Mouse (Mus musculus) lung, embryonic 15.5 days (tissue): ENCODE results near the gene Zfp148. TPM values are rescaled to one million over a fixed set of nuclear protein-coding genes. Genes with fewer than 3 reads are reported as not detected.
A peak's percentile ranks its signal among the peaks of the same experiment; 100 is the strongest.
"Not testable (repeated sequence)": the region's sequence is repeated elsewhere in the genome, so short reads cannot be mapped to it uniquely, and the experiment has no call there.

Experiments used
- ATAC-seq: fragments of 200-750 bp; cut with Nextera tagmentation; 2 replicates; pipeline ENCODE4 v1.8.0; 2017; ENCODE audit warnings: moderate number of reproducible peaks, borderline replicate concordance; ENCODE audit not compliant: low FRiP score, low TSS enrichment; ENCODE audit errors: extremely low read depth
- H3K27ac ChIP-seq: fragments of 300-500 bp; sonication (generic); 2 replicates; pipeline ENCODE4 v1.5.1; 2015; ENCODE audit warnings: moderate library complexity, mild to moderate bottlenecking, inconsistent platforms
- H3K27me3 ChIP-seq: fragments of 300-500 bp; sonication (generic); 2 replicates; pipeline ENCODE4 v1.6.1; 2015; ENCODE audit warnings: inconsistent platforms
- H3K36me3 ChIP-seq: fragments of 300-500 bp; sonication (generic); 2 replicates; pipeline ENCODE4 v1.6.1; 2015; ENCODE audit warnings: inconsistent platforms
- H3K4me1 ChIP-seq: fragments of 300-500 bp; sonication (generic); 2 replicates; pipeline ENCODE4 v1.6.1; 2015; ENCODE audit warnings: inconsistent platforms
- H3K4me2 ChIP-seq: fragments of 300-500 bp; sonication (generic); 2 replicates; pipeline ENCODE4 v1.6.1; 2015; ENCODE audit warnings: inconsistent platforms, mild to moderate bottlenecking, moderate library complexity
- H3K4me3 ChIP-seq: fragments of 300-500 bp; sonication (generic); 2 replicates; pipeline ENCODE4 v1.5.1; 2015; ENCODE audit warnings: mild to moderate bottlenecking, inconsistent platforms
- H3K9ac ChIP-seq: fragments of 300-500 bp; sonication (generic); 2 replicates; pipeline ENCODE4 v1.6.1; 2015; ENCODE audit warnings: inconsistent platforms
- H3K9me3 ChIP-seq: fragments of 300-500 bp; sonication (generic); 2 replicates; pipeline ENCODE4 v1.6.1; 2016; ENCODE audit warnings: inconsistent platforms
- WGBS: fragments of 180-500 bp; shearing (Covaris S2); methylation state at CpG from one replicate; pipeline ENCODE4 v1.1.7; 2015; 5-methylcytosine and 5-hydroxymethylcytosine counted together
- polyA plus RNA-seq: library from polyadenylated mRNA; unstranded; fragments of >200 nt; fragmentation: Nextera tagmentation; extraction: Ambion mirVana; gene quantifications from 2 replicates; pipeline ENCODE4 v1.2.1, GENCODE M21; 2015

Gene Zfp148
- 55.5 and 61.4 TPM in 2 replicates for polyA plus RNA-seq

GRCm38 (mm10) chr16:33379944-33380881 lies at the start of gene Zfp148:
Zfp148 (plus strand) TSS chr16:33380836.
- H3K36me3 ChIP-seq, H3K9me3 ChIP-seq, H3K27me3 ChIP-seq: not testable (repeated sequence)
- H3K4me1 ChIP-seq: peaks cover 17% of the 10 kb centered on the region
- peak within 1 kb of the TSS; percentile 93 for H3K9ac ChIP-seq
- 2% methylated on average over 50 of the region's 50 CpGs for WGBS
- H3K4me2 ChIP-seq: peak within 1 kb of the TSS; percentile 76
- H3K27ac ChIP-seq: peak within 1 kb of the TSS; percentile 90
- H3K4me3 ChIP-seq: peak within 1 kb of the TSS; percentile 96
- peak; percentile 89 for ATAC-seq

- 0 out of 2 replicates have a peak, but pooled peaks cover 8% of the 10 kb centered on the region for H3K4me1 ChIP-seq
- H3K9me3 ChIP-seq: no peaks in the 10 kb centered on the region
- WGBS: 62% methylated on average over 14 of the region's 14 CpGs
- ATAC-seq: no peak
- no peak overlapping the region for H3K4me3 ChIP-seq
- H3K9ac ChIP-seq: no peak overlapping the region
- H3K4me2 ChIP-seq: no peak overlapping the region
- H3K27ac ChIP-seq: no peak overlapping the region
- no peaks in the 10 kb centered on the region for H3K27me3 ChIP-seq
- no peaks in the 10 kb centered on the region for H3K36me3 ChIP-seq
Observed at GRCm38 (mm10) chr16:33333015-33333414, 47.6 kb upstream of the Zfp148 start.

DNA sequence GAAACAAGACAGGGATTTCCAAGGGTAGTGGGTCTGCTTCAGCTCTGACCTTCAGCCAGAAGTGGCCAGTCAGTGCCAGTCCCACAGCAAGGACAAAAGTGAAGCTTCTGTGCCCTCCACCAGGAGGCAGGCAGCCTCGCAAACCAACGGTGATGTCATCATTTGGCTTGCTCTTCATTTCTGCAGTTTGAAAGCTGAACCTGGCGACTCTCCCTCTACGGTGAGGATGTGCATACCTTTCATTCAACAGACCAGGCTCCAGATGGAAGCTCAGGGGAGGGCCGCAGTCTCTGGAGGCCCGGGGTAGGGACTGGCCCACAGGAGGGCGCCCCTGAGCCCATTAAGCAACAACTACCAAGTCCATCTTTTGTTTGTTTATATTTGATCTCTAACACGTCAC lies 43.5 kb upstream of the Zfp148 start:
- ATAC-seq: peak; percentile 64; the same call in 1 of the 2 replicates
- Histone ChIP-seq H3K36me3 (no peaks in the 10 kb centered on the region), H3K9ac (no peak overlapping the region), H3K4me3 (peak overlapping the region; percentile 11; the same call in 1 of the 2 replicates), H3K27ac (no peak overlapping the region), H3K4me2 (peak overlapping the region; percentile 42), H3K27me3 (no peaks in the 10 kb centered on the region), H3K9me3 (no peaks in the 10 kb centered on the region), H3K4me1 (0 out of 2 replicates have a peak, but pooled peaks cover 9% of the 10 kb centered on the region)
- 5% methylated on average over 8 of the region's 8 CpGs for WGBS

DNA sequence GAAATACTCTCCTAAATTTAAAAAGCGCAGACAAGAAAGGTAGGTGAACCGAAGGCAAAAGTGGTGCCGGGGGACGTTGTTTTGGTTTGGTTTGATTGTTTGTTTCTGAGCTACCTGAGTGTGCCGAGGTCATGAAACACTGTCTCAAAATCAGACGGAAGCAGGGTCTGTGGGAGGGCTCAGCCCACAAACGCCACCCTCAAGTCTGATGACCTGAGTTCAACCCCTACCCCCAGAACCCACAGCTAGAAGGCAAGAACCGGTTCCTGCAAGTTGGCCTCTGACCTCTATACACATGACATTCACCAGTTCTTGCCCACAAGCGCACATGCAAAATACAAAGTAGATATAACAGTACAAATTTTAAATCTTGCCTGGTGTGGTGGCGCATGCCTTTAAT lies 43.0 kb upstream of the Zfp148 start:
- Histone ChIP-seq H3K9me3 (no peaks in the 10 kb centered on the region), H3K4me3 (peak overlapping the region; percentile 11; the same call in 1 of the 2 replicates), H3K27me3 (no peaks in the 10 kb centered on the region), H3K36me3 (no peaks in the 10 kb centered on the region), H3K4me1 (peaks cover 10% of the 10 kb centered on the region), H3K9ac (no peak overlapping the region), H3K4me2 (peak overlapping the region; percentile 42), H3K27ac (no peak overlapping the region)
- WGBS: 60% methylated on average over 10 of the region's 10 CpGs
- no peak for ATAC-seq

GRCm38 (mm10) chr16:33338492-33338891 lies 42.1 kb upstream of the Zfp148 start:
- Histone ChIP-seq H3K4me3 (no peak overlapping the region), H3K9me3 (no peaks in the 10 kb centered on the region), H3K27ac (no peak overlapping the region), H3K4me1 (peaks cover 14% of the 10 kb centered on the region), H3K36me3 (no peaks in the 10 kb centered on the region), H3K27me3 (no peaks in the 10 kb centered on the region), H3K9ac (no peak overlapping the region), H3K4me2 (no peak overlapping the region)
- 30% methylated on average over 4 of the region's 4 CpGs for WGBS
- ATAC-seq: no peak

DNA sequence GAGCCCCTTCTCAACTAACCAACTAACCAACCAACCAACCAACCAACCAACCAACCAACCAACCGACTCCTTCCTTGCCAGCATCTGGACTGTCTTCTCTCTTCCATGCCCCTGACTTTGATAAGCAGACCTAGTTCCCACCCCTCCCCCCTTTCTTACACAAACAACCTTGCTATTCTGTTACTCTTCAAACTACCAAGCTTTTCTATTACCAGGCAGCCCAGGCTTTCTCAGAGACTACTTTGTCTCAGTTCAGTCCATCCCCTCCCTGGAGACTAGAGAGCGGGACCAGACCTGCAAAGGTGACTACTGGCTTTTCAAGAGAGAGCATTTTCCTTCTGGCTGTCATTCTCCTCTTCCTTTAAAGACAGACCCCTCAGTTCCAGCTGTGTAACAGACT lies 41.2 kb upstream of the Zfp148 start:
- no peaks in the 10 kb centered on the region for H3K27me3 ChIP-seq
- peaks cover 17% of the 10 kb centered on the region for H3K4me1 ChIP-seq
- no peaks in the 10 kb centered on the region for H3K9me3 ChIP-seq
- H3K9ac ChIP-seq: no peak overlapping the region
- no peak overlapping the region for H3K4me2 ChIP-seq
- 83% methylated on average over 2 of the region's 2 CpGs for WGBS
- H3K4me3 ChIP-seq: no peak overlapping the region
- no peaks in the 10 kb centered on the region for H3K36me3 ChIP-seq
- H3K27ac ChIP-seq: no peak overlapping the region
- no peak for ATAC-seq

GRCm38 (mm10) chr16:33342356-33342755 lies 38.3 kb upstream of the Zfp148 start:
- WGBS: 42% methylated on average over 1 of the region's 1 CpGs
- no peaks in the 10 kb centered on the region for H3K9me3 ChIP-seq
- H3K4me3 ChIP-seq: no peak overlapping the region
- H3K27ac ChIP-seq: no peak overlapping the region
- ATAC-seq: no peak
- H3K36me3 ChIP-seq: no peaks in the 10 kb centered on the region
- H3K4me1 ChIP-seq: peaks cover 20% of the 10 kb centered on the region
- H3K27me3 ChIP-seq: no peaks in the 10 kb centered on the region
- H3K4me2 ChIP-seq: no peak overlapping the region
- H3K9ac ChIP-seq: no peak overlapping the region

GRCm38 (mm10) chr16:33343106-33343505 lies 37.5 kb upstream of the Zfp148 start:
- WGBS: 58% methylated on average over 5 of the region's 5 CpGs
- Histone ChIP-seq H3K4me2 (no peak overlapping the region), H3K4me3 (no peak overlapping the region), H3K36me3 (no peaks in the 10 kb centered on the region), H3K9me3 (no peaks in the 10 kb centered on the region), H3K27me3 (no peaks in the 10 kb centered on the region), H3K27ac (no peak overlapping the region), H3K9ac (no peak overlapping the region), H3K4me1 (peaks cover 13% of the 10 kb centered on the region)
- ATAC-seq: no peak

DNA sequence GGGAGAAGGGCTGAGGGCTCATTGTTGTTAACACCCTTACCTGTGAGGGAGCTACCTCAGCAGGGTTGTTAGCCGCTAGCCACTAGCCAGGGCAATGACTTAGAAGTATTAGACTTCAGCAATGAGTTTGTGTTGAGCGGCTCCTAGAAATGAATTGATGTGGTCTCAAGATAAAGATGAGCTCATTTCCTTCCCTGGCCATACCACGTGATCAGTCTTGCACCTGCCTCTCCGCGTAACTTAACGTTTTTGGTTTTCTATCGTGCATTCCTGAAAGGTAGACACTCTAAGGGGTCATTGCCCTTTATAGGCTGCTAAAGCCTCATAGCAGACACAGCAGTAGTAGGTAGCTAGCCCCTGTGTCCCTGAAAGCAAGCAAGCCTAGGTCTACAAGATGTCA lies 37.0 kb upstream of the Zfp148 start:
- Histone ChIP-seq H3K4me1 (peaks cover 13% of the 10 kb centered on the region), H3K4me3 (no peak overlapping the region), H3K27ac (no peak overlapping the region), H3K9me3 (no peaks in the 10 kb centered on the region), H3K36me3 (no peaks in the 10 kb centered on the region), H3K9ac (no peak overlapping the region), H3K4me2 (no peak overlapping the region), H3K27me3 (no peaks in the 10 kb centered on the region)
- no peak for ATAC-seq
- WGBS: 73% methylated on average over 7 of the region's 7 CpGs

- Histone ChIP-seq H3K9me3 (no peaks in the 10 kb centered on the region), H3K4me3 (no peak overlapping the region), H3K9ac (no peak overlapping the region), H3K27me3 (no peaks in the 10 kb centered on the region), H3K36me3 (no peaks in the 10 kb centered on the region), H3K4me1 (peaks cover 13% of the 10 kb centered on the region), H3K27ac (no peak overlapping the region), H3K4me2 (no peak overlapping the region)
- 55% methylated on average over 9 of the region's 9 CpGs for WGBS
- ATAC-seq: no peak
Observed at GRCm38 (mm10) chr16:33344379-33344778, 36.3 kb upstream of the Zfp148 start.

DNA sequence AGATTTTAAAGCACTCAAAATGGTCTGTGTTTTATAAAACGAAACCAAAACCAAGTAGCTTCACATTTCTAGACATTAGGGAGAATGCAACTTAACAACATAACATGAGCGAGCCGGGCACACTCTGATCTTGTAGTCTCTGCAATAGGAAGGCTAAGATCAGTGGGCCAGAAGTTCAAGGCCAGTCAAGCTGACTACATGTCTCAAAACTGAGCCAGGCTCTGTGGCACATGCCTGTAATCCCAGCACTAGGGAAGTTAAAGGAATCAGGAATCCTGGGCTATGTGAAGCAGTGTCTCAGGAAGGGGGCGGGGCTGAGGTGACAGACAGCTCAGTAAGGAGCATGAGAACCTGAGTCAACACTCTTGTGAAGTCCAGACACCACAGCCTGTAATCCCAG lies 35.8 kb upstream of the Zfp148 start:
- Histone ChIP-seq H3K9ac (no peak overlapping the region), H3K4me1 (peaks cover 13% of the 10 kb centered on the region), H3K27me3 (no peaks in the 10 kb centered on the region), H3K36me3 (no peaks in the 10 kb centered on the region), H3K27ac (no peak overlapping the region), H3K4me2 (no peak overlapping the region), H3K9me3 (no peaks in the 10 kb centered on the region), H3K4me3 (no peak overlapping the region)
- no peak for ATAC-seq
- WGBS: 77% methylated on average over 4 of the region's 4 CpGs

- Histone ChIP-seq H3K36me3 (no peaks in the 10 kb centered on the region), H3K4me3 (no peak overlapping the region), H3K4me2 (no peak overlapping the region), H3K9me3 (no peaks in the 10 kb centered on the region), H3K4me1 (peaks cover 13% of the 10 kb centered on the region), H3K9ac (no peak overlapping the region), H3K27ac (no peak overlapping the region), H3K27me3 (no peaks in the 10 kb centered on the region)
- no peak for ATAC-seq
- WGBS: 50% methylated on average over 3 of the region's 3 CpGs
Observed at GRCm38 (mm10) chr16:33346376-33346775, 34.3 kb upstream of the Zfp148 start.
